Mouse (Mus musculus) liver, postnatal 0 days (tissue): ENCODE data around the gene Pnpla2.

ENCODE experiments used
- CTCF ChIP-seq: sonication (generic); IDR thresholded peaks from 2 replicates; pipeline ENCODE4 v1.5.1; 2016; ENCODE audit warnings: antibody characterized with exemption, low read depth
- EP300 ChIP-seq: IDR thresholded peaks from 2 replicates; pipeline ENCODE4 v1.6.1; 2016; ENCODE audit warnings: antibody characterized with exemption, low read depth, mild to moderate bottlenecking

- TF ChIP-seq CTCF (no peak), EP300 (no peak)
Observed at GRCm38 (mm10) chr7:141439811-141440210, 15.2 kb upstream of the Pnpla2 start.
